Mouse (Mus musculus): ENCODE results near the gene Hivep3.
A peak's percentile ranks its signal among the peaks of the same experiment; 100 is the strongest.

Gene Hivep3

GRCm38 (mm10) chr4:119815793-119816161 is 82.2 kb downstream of the Hivep3 start:
- DNase-seq (ENCODE audit: low read depth, low spot score) = no peak

DNA sequence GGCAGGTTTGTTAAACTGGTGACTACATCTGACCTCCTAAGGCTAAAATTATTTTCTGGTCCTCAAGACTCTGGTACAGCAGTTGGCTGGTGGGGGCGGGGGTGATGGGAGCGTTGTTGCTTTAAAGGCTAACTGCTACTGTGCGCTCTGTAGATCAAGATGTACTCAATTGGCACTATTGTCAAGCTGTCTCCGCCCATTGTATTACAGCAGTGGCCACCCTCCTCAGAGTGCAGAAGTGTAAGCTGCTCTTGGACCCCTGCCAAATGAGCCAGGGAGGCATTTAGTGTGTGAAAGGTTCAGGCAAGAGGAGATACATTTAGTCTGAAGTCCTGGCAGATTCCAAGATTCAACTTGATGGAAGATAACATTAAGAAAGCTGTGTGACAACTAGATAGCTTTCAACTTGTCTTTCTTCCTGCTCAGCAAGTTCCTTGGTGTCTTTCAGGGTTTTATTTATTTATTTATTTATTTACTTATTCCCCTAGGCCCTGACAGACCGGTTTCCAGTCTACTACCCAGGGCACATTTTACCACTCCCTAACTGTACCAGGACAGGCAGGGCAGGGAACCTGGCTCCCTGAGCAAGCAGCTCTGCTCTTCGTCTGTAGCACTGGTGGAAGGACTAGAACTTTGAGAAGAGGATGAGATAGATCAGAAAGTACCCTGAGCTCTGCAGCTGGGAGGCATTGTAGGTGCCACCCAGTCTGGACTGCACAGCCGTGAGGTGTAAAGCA is 83.2 kb downstream of the Hivep3 start:
- DNase-seq (ENCODE audit: low read depth, low spot score) = no peak

DNA sequence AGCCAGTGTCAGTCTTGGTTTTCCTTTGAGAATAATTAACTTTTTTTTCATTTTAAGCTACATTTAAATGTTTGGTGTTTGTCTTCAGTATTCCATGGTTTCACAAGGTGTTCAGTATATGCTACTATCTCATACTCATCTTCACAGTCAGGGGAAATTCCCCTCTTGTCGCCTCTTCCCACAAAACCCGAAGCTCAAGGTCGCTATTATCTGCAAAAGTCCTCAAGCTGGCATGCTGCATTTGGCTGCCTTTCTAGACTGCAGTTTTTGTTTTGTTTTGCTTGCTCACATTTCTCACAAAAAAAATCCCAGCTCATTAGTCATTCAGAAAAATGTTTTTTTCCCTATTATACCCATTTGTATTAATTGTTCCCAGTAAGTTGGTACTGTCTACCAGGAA is 92.4 kb downstream of the Hivep3 start:
- no peak for DNase-seq (ENCODE audit: low read depth, low spot score)

DNA sequence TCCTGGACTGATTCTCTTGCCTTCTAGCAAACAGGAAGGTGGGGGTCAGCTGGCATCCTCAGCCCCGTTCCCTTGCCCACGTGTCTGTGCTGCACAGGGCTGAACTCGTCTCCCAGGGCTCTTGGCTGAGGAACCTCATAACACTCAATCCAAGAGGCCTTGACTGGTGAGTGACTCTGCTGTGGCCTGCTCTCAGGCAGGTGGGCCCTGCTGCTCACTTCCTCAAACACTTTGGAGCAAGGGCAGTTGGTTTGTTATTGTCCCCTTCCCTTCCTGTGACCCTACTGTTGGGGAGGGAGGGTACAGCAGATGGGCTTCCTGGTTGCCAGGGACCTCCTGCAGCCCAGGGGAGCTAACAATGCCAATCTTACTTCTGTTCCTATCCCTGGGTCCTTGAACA is 94.8 kb downstream of the Hivep3 start:
- no peak for DNase-seq (ENCODE audit: low read depth, low spot score)

DNA sequence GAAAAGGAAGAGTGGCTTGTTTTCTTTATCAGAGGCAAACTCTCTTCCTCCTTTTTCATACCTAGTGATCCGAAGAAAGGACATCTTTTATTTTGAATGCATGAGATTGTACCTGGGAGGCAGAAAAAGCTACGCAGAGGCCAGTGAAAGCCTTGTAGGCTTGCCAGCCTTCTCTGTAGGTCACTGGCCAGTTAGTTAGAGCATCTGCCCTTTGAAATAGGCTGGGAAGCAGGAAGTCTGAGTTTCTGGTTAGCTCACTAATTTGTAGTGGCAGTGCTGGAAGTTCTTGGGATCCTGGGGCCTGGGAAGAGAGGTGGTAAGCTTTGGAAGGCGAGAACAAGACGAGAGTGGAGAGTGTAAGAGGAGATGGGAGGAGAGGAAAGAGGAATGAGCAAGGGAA is 95.4 kb downstream of the Hivep3 start:
- DNase-seq (ENCODE audit: low read depth, low spot score) = no peak

GRCm38 (mm10) chr4:119833333-119833732 is 99.7 kb downstream of the Hivep3 start:
- no peak for DNase-seq (ENCODE audit: low read depth, low spot score)

- DNase-seq (ENCODE audit: low read depth, low spot score) = no peak
Measured at GRCm38 (mm10) chr4:119833884-119834283, 100.3 kb downstream of the Hivep3 start.

DNA sequence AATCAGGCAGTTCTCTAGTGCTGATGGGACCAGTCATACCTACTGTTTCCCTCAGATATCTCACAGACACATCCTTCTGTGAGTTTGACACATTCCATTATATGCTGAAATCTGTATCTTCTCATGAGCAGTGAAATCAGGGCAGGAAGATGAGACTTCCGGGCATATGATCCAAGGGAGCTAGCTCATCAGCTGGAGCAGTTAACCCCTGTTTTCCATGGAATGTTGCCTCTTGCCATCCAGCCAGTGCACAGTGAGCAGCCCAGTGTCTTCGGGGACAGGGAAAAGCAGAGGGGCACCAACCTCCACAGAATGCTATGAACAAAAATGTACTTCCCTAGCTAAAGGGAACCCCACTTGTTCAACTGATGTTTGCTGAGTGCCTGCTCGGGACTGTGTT is 102.6 kb downstream of the Hivep3 start:
- DNase-seq (ENCODE audit: low read depth, low spot score) = no peak

DNA sequence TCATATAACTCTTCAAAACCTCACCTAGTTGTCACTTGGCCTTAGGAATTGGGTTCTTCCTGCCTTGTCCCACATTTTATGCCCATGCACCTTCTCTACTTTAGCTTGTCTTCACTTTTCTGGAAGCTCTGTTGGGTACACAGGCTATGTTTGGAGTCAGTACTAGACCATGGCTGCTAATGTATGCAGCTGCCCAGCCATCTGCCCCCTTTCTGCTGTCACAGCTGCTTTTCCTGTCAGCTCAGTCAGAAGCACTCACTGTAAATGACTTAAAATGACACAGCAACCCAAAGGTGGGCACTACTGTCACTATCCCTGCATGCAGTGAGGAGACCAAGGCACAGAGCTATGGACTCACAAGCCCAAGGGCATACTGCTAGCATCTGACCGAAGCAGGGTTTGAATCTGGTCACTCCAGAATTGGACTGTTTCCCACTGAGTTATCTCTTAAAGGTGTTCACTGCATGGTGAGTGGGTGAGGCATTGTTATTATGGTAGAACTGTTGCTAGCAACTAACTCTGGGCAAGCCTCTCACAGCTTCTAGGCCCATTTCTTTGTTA is 104.0 kb downstream of the Hivep3 start:
- no peak for DNase-seq (ENCODE audit: low read depth, low spot score)

- DNase-seq (ENCODE audit: low read depth, low spot score) = no peak
Measured at GRCm38 (mm10) chr4:119838308-119838707, 104.7 kb downstream of the Hivep3 start.

GRCm38 (mm10) chr4:119843294-119843693 is 109.7 kb downstream of the Hivep3 start:
- DNase-seq (ENCODE audit: low read depth, low spot score) = no peak

DNA sequence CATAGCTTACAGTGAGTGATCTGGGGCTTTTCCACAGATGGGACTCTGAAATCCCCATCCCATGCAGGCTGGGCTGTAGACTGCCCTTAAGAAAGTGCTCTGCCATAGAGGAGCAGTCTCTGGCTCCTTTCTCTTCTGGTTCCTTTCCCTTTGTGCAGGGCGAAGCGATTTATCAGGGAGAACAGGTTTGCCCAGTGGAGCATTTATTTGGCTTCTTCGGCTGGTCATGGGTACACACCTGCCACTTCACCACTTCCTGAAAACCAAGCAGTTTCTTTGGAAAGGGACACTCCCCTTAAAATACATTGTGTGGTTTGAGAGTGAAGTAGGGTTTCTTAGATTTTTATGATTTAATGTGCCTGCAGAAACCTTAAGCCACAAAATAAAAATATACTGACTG is 110.7 kb downstream of the Hivep3 start:
- no peak for DNase-seq (ENCODE audit: low read depth, low spot score)

DNA sequence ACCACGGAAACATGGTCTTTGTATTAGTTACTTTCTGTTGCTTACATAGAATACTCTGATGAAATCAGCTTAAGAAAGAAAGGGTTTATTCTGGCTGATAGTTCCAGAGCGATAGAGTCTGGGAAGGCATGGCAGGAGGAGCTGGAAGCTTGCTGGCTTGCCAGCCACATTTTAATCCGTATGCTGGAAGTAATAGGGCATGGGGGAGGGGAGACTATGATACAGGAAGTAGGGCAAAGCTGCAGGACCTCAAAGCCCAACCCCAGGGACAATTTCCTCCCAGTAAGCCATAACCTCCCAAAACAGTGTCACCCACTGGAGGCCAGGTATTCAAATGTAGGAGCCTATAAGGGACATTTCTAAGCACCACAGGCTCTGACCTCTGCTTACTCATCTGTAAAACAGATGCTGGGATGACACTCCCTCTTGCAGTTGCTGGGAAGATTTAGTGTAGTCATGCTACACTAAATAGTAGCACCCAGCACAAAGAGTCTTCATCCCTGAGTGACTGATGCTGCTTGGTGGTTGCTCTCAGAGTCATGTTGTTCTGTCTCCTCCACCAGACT is 112.1 kb downstream of the Hivep3 start:
- DNase-seq (ENCODE audit: low read depth, low spot score) = no peak

DNA sequence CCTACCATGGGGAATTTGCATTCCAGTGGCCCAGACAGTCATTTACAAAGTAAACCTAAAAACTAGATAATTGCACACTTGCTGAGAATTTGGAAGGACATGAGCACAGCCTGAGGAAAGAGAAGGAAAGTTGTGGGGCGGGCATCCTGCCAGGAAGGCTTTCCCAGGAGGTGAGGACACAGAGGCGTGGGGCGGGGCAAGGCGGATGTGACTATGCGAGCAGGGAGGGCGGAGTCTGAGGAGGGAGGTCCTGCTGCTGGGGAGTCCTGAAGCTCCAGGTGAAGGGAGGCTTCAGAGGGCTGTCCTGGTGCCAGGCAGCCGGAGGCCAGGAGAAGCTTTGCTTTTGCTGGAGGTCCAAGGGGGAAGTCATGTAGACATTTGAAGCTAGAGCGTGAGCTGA is 118.9 kb downstream of the Hivep3 start:
- DNase-seq (ENCODE audit: low read depth, low spot score) = no peak

- DNase-seq (ENCODE audit: low read depth, low spot score) = no peak
Measured at GRCm38 (mm10) chr4:119854307-119855144, 120.9 kb downstream of the Hivep3 start.

- peak; percentile 20 for DNase-seq (ENCODE audit: low read depth, low spot score)
Measured at GRCm38 (mm10) chr4:119859454-119859853, 125.9 kb downstream of the Hivep3 start.

DNA sequence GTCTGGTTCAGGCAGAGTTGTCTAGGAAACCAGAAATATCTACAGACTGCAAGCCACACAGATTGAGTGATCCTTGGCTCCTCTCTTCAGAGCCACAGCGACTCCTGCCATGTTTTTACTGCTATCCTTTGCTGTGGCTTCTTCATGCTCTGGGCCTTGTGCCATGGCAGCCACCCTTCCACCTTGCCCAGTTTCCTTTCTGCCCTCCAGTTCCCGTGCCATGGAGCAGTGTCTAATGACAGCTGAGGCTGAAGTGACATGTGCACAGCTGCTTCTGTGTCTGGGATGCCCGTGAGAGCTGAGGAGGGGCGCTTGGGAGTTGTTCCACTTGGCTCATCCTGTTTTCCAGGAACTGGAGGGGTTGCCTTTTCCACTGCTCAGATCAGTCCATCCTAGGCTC is 127.4 kb downstream of the Hivep3 start:
- DNase-seq (ENCODE audit: low read depth, low spot score) = no peak

DNA sequence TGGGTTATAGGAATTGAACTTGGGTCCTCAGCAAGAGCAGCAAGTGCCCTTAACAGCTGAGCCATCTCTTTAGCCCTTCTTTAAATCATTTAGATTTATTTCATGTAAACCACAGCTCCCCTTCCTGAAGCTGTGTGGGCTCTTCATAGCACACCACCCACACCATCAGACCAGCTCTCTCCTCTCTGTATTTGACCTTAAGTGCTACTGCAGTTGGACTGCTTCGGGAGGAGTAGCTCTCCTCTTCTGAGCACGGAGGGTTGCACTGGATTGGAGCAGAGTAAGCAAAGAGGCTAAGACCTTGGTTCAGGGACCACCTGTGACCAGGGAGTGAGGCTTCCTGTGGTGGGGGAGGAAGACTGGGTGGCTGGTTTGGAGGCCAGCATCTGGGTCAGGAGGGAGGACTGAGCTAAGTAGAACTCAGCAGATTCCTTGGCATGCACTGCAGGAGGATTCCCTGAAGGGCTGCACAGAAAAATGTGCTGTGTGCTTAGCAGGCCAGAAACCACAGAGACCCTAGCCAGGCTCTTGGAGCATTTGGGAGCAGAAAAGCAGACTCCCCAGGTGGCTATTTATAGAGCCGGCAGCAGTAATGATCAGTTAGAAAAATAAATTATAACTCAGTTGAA is 132.4 kb downstream of the Hivep3 start:
- DNase-seq (ENCODE audit: low read depth, low spot score) = peak; percentile 48

- no peak for DNase-seq (ENCODE audit: low read depth, low spot score)
Measured at GRCm38 (mm10) chr4:119867132-119867531, 133.5 kb downstream of the Hivep3 start.

DNA sequence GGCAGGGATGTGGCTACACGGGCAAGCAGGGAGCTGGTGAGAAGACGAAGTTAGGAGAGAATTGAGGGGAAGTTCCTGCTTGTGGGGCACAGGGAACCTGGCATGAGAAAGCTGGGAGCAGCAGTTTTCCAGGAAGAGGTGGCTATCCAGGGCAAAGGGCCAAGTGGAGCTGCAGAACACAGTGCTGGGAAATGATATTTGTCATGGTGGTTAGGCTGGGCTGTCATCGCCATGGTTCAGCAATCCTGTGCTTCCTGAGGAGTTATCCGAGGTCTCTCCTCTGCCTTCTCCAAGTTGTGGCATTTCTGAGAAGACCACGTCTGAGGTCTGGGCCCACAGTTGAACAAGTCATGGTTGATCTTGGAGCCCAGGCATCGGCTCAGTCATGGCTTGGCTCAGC is 136.8 kb downstream of the Hivep3 start:
- DNase-seq (ENCODE audit: low read depth, low spot score) = peak; percentile 35

DNA sequence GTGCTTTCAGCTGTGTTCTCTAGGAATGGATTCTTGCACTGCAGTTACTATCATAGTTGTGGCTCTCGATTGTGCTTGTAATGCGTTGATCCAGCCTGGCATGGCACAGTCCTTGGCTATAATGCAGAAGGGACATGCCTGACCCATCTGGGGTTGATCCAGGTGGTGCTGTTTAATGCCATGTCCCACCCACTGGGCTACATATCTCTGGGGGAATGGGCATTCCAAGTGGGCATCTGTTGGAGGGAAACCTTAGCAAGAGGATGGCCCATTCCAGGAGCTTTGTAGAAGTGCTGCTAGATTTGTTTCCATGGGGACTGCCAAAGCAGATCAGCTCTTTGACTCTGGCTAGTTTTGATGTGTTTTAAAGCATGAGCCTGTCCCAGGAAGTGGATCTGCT is 137.9 kb downstream of the Hivep3 start:
- no peak for DNase-seq (ENCODE audit: low read depth, low spot score)
